Mouse (Mus musculus) intestine, postnatal 0 days (tissue): ENCODE results near the gene Scgb1b20. TPM values are rescaled to one million over a fixed set of nuclear protein-coding genes. Genes with fewer than 3 reads are reported as not detected.
"Not testable (repeated sequence)": the region's sequence is repeated elsewhere in the genome, so short reads cannot be mapped to it uniquely, and the experiment has no call there.

Experiments
- ATAC-seq: fragments of 200-750 bp; cut with Nextera tagmentation; 2 replicates; pipeline ENCODE4 v1.8.0; 2017; ENCODE audit warnings: mild to moderate bottlenecking, moderate TSS enrichment, moderate library complexity
- H3K27ac ChIP-seq: fragments of 300-500 bp; sonication (generic); 2 replicates; pipeline ENCODE4 v1.5.1; 2014; ENCODE audit warnings: mild to moderate bottlenecking, low read depth, low read length, moderate library complexity
- H3K27me3 ChIP-seq: fragments of 300-500 bp; sonication (generic); replicated peaks from 2 replicates; pipeline ENCODE4 v1.6.1; 2014; ENCODE audit warnings: low read length, mixed read lengths; ENCODE audit not compliant: control insufficient read depth, insufficient read depth
- H3K36me3 ChIP-seq: fragments of 300-500 bp; sonication (generic); 2 replicates; pipeline ENCODE4 v1.6.1; 2014; ENCODE audit warnings: mild to moderate bottlenecking, moderate library complexity; ENCODE audit not compliant: control insufficient read depth, insufficient read depth
- H3K4me1 ChIP-seq: fragments of 300-500 bp; sonication (generic); replicated peaks from 2 replicates; pipeline ENCODE4 v1.6.1; 2014; ENCODE audit warnings: antibody characterized with exemption, low read length, mixed read lengths; ENCODE audit not compliant: control insufficient read depth, insufficient read depth
- H3K4me2 ChIP-seq: fragments of 300-500 bp; sonication (generic); replicated peaks from 2 replicates; pipeline ENCODE4 v1.6.1; 2014; ENCODE audit warnings: low read depth, mild to moderate bottlenecking, moderate library complexity
- H3K4me3 ChIP-seq: fragments of 300-500 bp; sonication (generic); 2 replicates; pipeline ENCODE4 v1.5.1; 2014; ENCODE audit warnings: low read depth, low read length
- H3K9ac ChIP-seq: fragments of 300-500 bp; sonication (generic); 2 replicates; pipeline ENCODE4 v1.6.1; 2014; ENCODE audit warnings: mild to moderate bottlenecking, low read depth, low read length
- H3K9me3 ChIP-seq: fragments of 300-500 bp; sonication (generic); 2 replicates; pipeline ENCODE4 v1.6.1; 2016; ENCODE audit warnings: mixed run types; ENCODE audit not compliant: control insufficient read depth
- CTCF ChIP-seq: sonication (generic); IDR thresholded peaks from 2 replicates; pipeline ENCODE4 v1.5.1; 2016; ENCODE audit warnings: low read depth, mild to moderate bottlenecking, control low read depth, antibody characterized with exemption, moderate library complexity
- WGBS: fragments of 180-500 bp; shearing (Covaris S2); extraction: QIAGEN DNeasy Blood & Tissue Kit; methylation state at CpG from one replicate; pipeline ENCODE4 v1.1.7; 2014; 5-methylcytosine and 5-hydroxymethylcytosine counted together
- polyA plus RNA-seq: library from polyadenylated mRNA; unstranded; fragments of >200 nt; fragmentation: Nextera tagmentation; extraction: Ambion mirVana; gene quantifications from 2 replicates; pipeline ENCODE4 v1.2.1, GENCODE M21; 2015

The Scgb1b20 gene
- polyA plus RNA-seq: not detected in 2 replicates

- not testable (repeated sequence) for H3K4me1 ChIP-seq, H3K36me3 ChIP-seq, H3K27me3 ChIP-seq, ATAC-seq, H3K4me2 ChIP-seq, H3K9me3 ChIP-seq, H3K9ac ChIP-seq, H3K4me3 ChIP-seq, H3K27ac ChIP-seq
- 69% methylated on average over 4 of the region's 4 CpGs for WGBS
These were observed at the start of gene Scgb1b20 for GRCm38 (mm10) chr7:33372934-33373333. Gene Scgb1b20, plus strand, starts transcription at chr7:33373234.

- not testable (repeated sequence) for H3K27ac ChIP-seq, H3K4me1 ChIP-seq, H3K4me3 ChIP-seq, H3K27me3 ChIP-seq, H3K4me2 ChIP-seq, H3K36me3 ChIP-seq, H3K9ac ChIP-seq, ATAC-seq, H3K9me3 ChIP-seq
- WGBS: 83% methylated on average over 2 of the region's 2 CpGs
These were observed 6.8 kb upstream of the Scgb1b20 start, which contains the start of gene Scgb2b20 for GRCm38 (mm10) chr7:33366222-33366621. Gene Scgb2b20, minus strand, starts transcription at chr7:33366322.

GRCm38 (mm10) chr7:33399749-33400148 lies 26.7 kb downstream of the Scgb1b20 start:
- not testable (repeated sequence) for H3K4me2 ChIP-seq, H3K9me3 ChIP-seq, H3K27me3 ChIP-seq, H3K4me1 ChIP-seq, ATAC-seq, H3K9ac ChIP-seq, H3K27ac ChIP-seq, H3K4me3 ChIP-seq, H3K36me3 ChIP-seq

GRCm38 (mm10) chr7:33401650-33402049 lies 28.6 kb downstream of the Scgb1b20 start:
- Histone ChIP-seq H3K4me2 (no peak overlapping the region), H3K9me3 (0 out of 2 replicates have a peak, but pooled peaks cover 3% of the 10 kb centered on the region), H3K36me3 (no peaks in the 10 kb centered on the region), H3K4me1 (no peaks in the 10 kb centered on the region), H3K27ac (no peak overlapping the region), H3K4me3 (no peak overlapping the region), H3K27me3 (no peaks in the 10 kb centered on the region), H3K9ac (no peak overlapping the region)
- no peak for ATAC-seq
- TF ChIP-seq CTCF: no peak
- WGBS: 75% methylated on average over 1 of the region's 1 CpGs

- H3K9ac ChIP-seq, H3K4me1 ChIP-seq, H3K27ac ChIP-seq, H3K4me2 ChIP-seq, H3K36me3 ChIP-seq, H3K9me3 ChIP-seq, ATAC-seq, H3K4me3 ChIP-seq, H3K27me3 ChIP-seq: not testable (repeated sequence)
- WGBS: 35% methylated on average over 1 of the region's 1 CpGs
These were observed 36.6 kb downstream of the Scgb1b20 start for GRCm38 (mm10) chr7:33409681-33410080.

Other genes with a start within 250 kb of the Scgb1b20 start
- not detected in 2 replicates for gene Scgb2b18, start 199.4 kb upstream of the Scgb1b20 start, polyA plus RNA-seq
- gene Scgb1b18, start 187.7 kb upstream of the Scgb1b20 start, polyA plus RNA-seq: not detected in 2 replicates
- gene Scgb2b19, start 92.9 kb upstream of the Scgb1b20 start, polyA plus RNA-seq: not detected in 2 replicates
- gene Scgb1b19, start 85.9 kb upstream of the Scgb1b20 start, polyA plus RNA-seq: not detected in 2 replicates
- gene Scgb2b20, start 6.9 kb upstream of the Scgb1b20 start, polyA plus RNA-seq: not detected in 2 replicates
- not detected in 2 replicates for gene Scgb2b21, start 147.2 kb downstream of the Scgb1b20 start, polyA plus RNA-seq